Mouse (Mus musculus) effector memory CD4-positive, alpha-beta T cell, adult 5 months (primary cell): ENCODE measurements around the gene Akap8. TPM values are rescaled to one million over a fixed set of nuclear protein-coding genes. Genes with fewer than 3 reads are reported as not detected.

ENCODE experiments used
- polyA plus RNA-seq: library from polyadenylated mRNA; unstranded; fragments of 100-300 nt; shearing (Covaris generic); gene quantifications from one replicate; pipeline ENCODE4 v1.2.1, GENCODE M21; 2017

The Akap8 gene
- polyA plus RNA-seq = 203 TPM

GRCm38 (mm10) chr17:32320597-32321389, at the start of gene Akap8:
Gene Akap8 (minus strand): TSS chr17:32321238.

GRCm38 (mm10) chr17:32350382-32350983, 29.4 kb upstream of the Akap8 start, which contains the start of gene Akap8l:
Gene Akap8l (minus strand): TSS chr17:32350607.

GRCm38 (mm10) chr17:32284262-32285137, 36.5 kb downstream of the Akap8 start, which contains the start of gene Brd4:
Gene Brd4 (minus strand): TSS chr17:32284722.

Other genes with a start within 250 kb of the Akap8 start
- not detected for gene Notch3, start 154.4 kb downstream of the Akap8 start, polyA plus RNA-seq
- not detected for gene Ephx3, start 131.7 kb downstream of the Akap8 start, polyA plus RNA-seq
- 243 TPM for gene Brd4, start 36.5 kb downstream of the Akap8 start, polyA plus RNA-seq
- gene Akap8l, start 29.4 kb upstream of the Akap8 start, polyA plus RNA-seq = 177 TPM
- gene Wiz, start 68.2 kb upstream of the Akap8 start, polyA plus RNA-seq = 19.3 TPM
- 514 TPM for gene Rasal3, start 82.3 kb upstream of the Akap8 start, polyA plus RNA-seq
- 38.2 TPM for gene Pglyrp2, start 102.9 kb upstream of the Akap8 start, polyA plus RNA-seq
- gene Cyp4f39, start 131.5 kb upstream of the Akap8 start, polyA plus RNA-seq = not detected
- 0.94 TPM for gene Cyp4f17, start 184.8 kb upstream of the Akap8 start, polyA plus RNA-seq
- gene Cyp4f16, start 215.3 kb upstream of the Akap8 start, polyA plus RNA-seq = 12.8 TPM